Mouse (Mus musculus) layer of hippocampus, postnatal 36 days (tissue): Measurements from ENCODE around the gene Brox. TPM values are rescaled to one million over a fixed set of nuclear protein-coding genes. Genes with fewer than 3 reads are reported as not detected.

Experiments used
- DNase-seq, 2 experiments: peaks; one replicate each; pipeline ENCODE4 v3.0.0; 2022
- total RNA-seq, 2 experiments: library from RNA; stranded (reverse); gene quantifications; 2 replicates each; pipeline ENCODE4 v1.2.3; 2021

Brox gene
- total RNA-seq, 2 experiments from 2014 or later = 52.1 to 59.6 TPM

DNA sequence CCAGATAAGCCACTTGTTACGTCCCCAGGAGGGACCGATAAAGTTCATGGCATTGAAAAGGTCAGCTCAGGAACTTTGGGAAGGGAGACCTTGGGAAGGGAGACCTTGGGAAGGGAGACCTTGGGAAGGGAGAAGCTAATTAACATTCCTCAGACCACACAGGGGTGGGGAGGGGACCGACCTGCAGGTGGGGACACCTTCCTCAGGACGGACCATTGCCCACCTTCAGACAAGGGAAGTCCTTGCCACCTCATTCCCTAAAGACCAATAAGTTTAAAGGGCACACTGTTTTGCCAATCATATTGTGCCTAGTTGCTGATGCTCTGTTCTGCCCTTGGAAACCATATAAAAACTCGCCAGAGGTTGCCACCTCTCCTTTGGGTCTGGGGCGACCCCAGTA, 29.4 kb downstream of the Brox start:
- no peak for DNase-seq

GRCm38 (mm10) chr1:183265921-183266467, 31.1 kb downstream of the Brox start:
- DNase-seq = no peak

GRCm38 (mm10) chr1:183264145-183265008, 32.7 kb downstream of the Brox start:
- no peak for DNase-seq

GRCm38 (mm10) chr1:183252574-183252973, 44.5 kb downstream of the Brox start:
- DNase-seq = no peak

DNA sequence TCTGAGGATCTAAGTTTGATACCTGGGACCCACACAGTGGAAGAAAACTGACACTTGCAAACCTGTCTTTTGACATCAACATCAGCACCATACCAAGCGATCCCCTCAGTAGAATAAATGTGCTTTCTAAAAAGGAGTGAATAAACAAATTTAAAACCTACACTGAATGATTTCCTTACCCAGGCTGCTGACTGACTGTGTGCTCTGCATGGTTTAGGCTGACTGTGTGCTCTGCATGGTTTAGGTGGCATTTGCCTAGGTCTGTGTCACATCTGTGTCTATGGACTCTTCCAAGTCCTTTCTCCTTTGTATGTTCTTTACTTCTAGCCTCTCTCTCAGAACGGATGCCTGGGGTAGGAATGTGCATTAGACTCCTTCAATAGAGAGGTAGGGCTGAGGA, 45.3 kb downstream of the Brox start:
- no peak for DNase-seq

- DNase-seq = no peak
Measured at GRCm38 (mm10) chr1:183250612-183251011, 46.5 kb downstream of the Brox start.

DNA sequence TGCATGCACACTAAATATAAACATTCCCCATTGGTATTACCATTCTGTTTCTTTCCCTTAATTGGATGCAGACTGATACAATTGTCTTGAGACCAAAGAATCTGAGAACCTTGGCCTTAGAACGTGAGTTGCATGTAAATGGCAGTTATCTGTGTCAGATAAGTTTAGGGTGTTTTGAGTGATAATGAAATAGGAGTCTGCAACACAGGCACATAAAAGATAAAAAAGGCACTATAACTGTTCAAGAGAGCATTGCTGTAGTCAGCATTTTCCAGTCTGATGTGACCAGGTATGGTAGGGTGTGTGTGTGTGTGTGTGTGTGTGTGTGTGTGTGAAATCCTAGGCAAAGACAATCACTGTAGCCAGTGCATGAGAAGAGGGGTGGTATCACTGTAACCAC, 48.9 kb downstream of the Brox start:
- no peak for DNase-seq

DNA sequence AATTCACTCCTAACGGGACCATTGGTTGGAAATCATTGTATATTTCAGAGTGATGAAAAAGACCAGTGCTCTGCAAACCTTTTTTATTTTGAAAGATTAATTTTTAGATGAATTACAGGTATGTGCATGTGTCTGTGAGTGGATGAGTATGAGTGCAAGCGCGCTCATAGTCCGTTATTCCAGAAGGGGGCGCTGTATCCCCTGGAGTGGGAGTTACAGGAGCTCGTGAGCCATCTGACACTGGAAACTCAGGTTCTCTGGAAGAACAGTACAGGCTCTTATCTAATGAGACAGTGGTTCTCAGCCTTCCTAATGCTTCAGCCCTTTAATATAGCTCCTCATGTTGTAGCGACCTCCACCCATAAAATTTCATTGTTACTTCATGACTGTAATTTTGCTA, 53.8 kb downstream of the Brox start:
- DNase-seq = no peak

DNA sequence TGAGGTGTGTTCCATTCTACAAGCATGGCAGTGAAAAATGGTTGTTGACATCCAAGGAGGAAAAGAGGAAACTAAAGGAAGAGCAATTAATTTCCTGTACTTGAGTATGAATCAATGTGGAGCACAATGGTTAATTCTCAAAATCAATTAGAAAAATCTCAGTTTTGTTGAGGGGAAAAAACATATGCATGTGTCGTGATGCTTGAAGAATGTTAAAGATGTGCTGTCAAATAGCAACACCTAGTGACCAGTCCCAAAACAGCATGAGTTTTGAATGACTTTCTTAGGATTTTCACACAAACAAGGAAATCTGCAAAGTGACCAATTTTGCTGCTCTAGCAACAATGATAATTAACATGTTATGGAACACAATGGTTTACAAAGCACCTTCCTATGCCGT, 59.2 kb downstream of the Brox start:
- DNase-seq = no peak

DNA sequence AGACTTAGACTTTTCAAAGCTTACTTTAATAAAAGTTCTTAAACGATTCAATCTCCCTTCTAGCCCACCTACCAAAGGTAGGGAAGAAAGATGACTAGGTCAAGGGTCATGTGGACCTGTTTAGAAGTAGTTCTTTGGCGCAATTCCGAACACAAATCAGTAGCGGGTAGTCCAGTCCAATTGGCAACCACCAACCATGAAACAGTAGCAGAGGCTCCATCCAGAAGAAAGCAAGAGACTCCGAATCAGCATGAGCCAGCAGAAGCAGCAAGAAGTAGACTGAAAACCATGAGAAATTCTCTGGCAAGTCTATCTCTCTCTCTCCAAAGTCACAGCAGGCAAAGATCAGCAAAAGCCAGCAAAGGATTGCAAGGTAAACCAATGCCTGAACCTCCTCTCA, 60.6 kb downstream of the Brox start:
- no peak for DNase-seq

GRCm38 (mm10) chr1:183233679-183234174, 63.3 kb downstream of the Brox start:
- no peak for DNase-seq

DNA sequence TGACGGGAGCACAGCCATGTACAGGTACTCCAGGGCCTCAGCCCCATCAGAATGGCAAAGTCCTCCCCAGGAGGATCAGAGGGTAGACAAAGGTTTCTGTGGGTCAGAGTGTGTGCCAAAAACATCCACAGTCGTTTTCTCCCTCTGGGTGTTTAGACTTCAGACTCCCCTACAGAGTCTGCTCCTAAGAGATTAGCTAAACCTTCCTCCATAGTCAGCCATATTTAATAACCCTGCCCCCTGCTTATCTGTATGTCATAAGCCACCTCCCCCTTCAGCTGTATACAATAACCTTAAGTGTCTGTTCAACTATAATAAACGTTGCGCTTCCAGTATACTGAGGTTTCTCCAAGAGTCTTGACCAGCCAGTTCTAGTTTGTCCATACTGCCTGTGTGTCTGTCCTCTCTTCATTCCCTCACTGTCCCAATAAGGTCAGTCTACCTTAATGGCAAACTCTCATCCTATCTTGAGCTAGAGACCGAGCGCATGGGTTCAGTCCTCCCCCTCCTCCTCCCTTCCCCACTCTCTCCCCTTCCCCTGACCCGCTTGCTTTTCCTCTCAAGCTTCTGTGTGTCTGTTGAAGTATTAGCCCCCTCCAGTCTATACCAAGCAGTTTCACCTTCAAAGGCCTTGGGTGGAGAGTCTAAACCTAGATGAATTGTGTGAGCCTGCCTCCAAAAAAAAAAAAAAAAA, 63.9 kb downstream of the Brox start:
- no peak for DNase-seq

DNA sequence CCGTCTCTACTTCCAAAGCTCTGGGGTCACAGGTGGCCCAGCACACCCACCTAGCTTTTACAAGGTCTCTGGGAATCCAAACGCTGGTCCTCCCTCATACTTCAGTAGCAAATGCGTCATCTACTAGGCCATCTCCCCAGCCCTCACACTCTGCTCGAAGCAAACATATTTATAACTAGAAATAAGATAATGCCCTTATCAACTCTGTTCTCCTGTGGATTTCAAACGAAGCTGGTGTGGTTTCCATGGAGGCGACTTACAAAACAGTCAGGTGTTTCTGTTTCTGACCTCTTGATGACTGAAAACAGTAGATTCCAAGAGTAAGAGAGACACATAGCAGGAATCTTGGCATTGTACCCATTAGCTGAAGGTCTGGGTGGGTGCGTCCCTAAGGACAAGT, 69.6 kb downstream of the Brox start:
- DNase-seq = no peak

Other genes starting within 250 kb of the Brox start
- gene Disp1, start 75.7 kb downstream of the Brox start, total RNA-seq = 1 to 10 TPM; 3.5 to 3.6 TPM
- gene Aida, start 679 bp downstream of the Brox start, total RNA-seq = 10 to 100 TPM; 46.3 to 47.3 TPM
- gene Mia3, start 72.3 kb upstream of the Brox start, total RNA-seq = 100 to 1,000 TPM; 219 to 226 TPM
- 10 to 100 TPM; 17.2 to 21.2 TPM for gene Taf1a, start 91.7 kb upstream of the Brox start, total RNA-seq
- under 1 TPM; 0.15 to 0.20 TPM for gene Hhipl2, start 120.9 kb upstream of the Brox start, total RNA-seq